Comparison of ENCODE assay signal across 1 mouse cellular context in genomic region chr7:126965568-126965967, GRCm38 (mm10).
TF ChIP-seq lines count a peak whose summit lies in the region.

No protein-coding gene starts in this region.

TF ChIP-seq in MEL, 35 proteins besides CTCF, POLR2A, EP300 and RAD21:
- no peak for TF ChIP-seq USF2 (IDR thresholded peaks at IDR 0.05; ENCODE audit: borderline replicate concordance in 1 of 2, insufficient read depth in 1 of 2, low read depth in 1 of 2, low read length in 2 of 2)
- no peak for TF ChIP-seq MAZ (IDR thresholded peaks at IDR 0.05; ENCODE audit: low read depth, low read length)
- no peak for TF ChIP-seq KAT2A (conservative IDR thresholded peaks at IDR 0.05; ENCODE audit: low read depth, low read length)
- no peak for TF ChIP-seq MXI1 (IDR thresholded peaks at IDR 0.05; ENCODE audit: low read depth, low read length)
- no peak for TF ChIP-seq CHD1 (IDR thresholded peaks at IDR 0.05; ENCODE audit: low read depth, low read length)
- TF ChIP-seq ETS1 (IDR thresholded peaks at IDR 0.05; ENCODE audit: low read depth, low read length) = no peak
- no peak for TF ChIP-seq TAL1 (IDR thresholded peaks at IDR 0.05; ENCODE audit: low read length)
- no peak for TF ChIP-seq ZKSCAN1 (IDR thresholded peaks at IDR 0.05; ENCODE audit: low read depth, low read length)
- TF ChIP-seq BHLHE40 (IDR thresholded peaks at IDR 0.05; ENCODE audit: borderline replicate concordance, low read depth, low read length) = no peak
